Mouse (Mus musculus): ENCODE results near the gene Cdc123.

DNA sequence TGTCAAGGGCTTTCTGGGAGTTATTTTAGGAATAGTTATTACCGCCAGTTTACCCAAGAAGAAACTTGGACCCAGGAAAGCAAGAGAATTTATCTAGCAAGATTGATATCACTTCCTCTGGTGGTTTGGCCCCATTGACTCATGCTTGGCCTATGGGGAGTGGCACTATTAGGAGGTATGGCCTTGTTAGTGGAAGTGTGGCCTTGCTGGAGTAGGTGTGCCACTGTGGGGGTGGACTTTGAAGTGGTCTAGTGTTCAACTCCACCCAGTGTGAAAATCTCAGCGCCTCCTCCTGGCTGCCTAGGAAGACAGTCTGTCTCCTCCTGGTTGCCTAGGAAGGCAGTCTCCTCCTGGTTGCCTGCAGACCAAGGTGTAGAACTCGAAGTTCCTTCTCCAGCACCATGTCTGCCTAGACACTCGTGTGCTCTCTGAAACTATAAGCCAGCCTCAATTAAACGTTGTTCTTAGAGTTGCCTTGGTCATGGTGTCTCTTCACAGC lies 97.4 kb downstream of the Cdc123 start:
- TF ChIP-seq CTCF (IDR thresholded peaks at IDR 0.05; ENCODE audit: low read depth, low read length), result no peak
- no peak for TF ChIP-seq TAL1 (conservative IDR thresholded peaks at IDR 0.05; ENCODE audit: low read depth, low read length)
- TF ChIP-seq GATA1 (IDR thresholded peaks at IDR 0.05; ENCODE audit: borderline replicate concordance, low read length), result no peak
